Mouse (Mus musculus): ENCODE results near the gene Igsf21.

Gene Igsf21

DNA sequence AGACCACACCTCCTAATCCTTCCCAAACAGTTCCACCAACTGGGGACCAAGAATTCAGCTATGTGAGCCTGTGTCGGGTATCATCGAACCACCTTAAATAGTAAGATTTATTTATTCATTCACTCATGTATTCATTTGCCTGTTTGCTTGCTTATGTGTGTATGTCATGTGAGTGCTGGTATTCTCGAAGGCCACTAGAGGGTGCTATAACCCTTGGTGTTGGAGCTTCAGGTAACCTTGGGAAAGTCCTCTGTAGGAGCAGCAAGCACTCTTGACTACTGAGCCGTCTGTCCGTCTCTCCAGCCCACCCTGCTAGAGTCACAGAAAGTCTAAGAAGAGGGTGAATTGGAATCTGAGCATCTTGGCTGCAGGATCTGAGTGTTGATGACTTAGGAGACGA lies 103.4 kb downstream of the Igsf21 start:
- no peak for DNase-seq

DNA sequence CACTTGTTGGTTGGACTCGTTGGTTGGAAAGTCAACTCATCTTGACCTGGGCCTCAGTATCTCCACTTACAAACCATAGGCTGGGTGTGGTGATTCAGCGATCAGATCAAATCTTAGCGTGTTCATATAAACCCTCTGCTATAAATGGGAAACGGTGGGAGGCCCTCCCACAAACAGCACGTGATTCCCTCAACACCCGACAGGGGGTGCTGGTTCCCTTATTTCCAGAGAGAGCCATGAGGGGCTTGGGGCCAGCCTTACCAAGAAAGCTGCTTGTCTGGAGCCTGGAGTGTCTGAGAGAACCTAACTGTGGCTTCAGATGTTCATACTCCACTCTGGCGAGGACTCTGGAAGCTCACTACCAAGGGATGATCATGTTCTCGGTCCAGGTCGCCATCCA lies 106.1 kb downstream of the Igsf21 start:
- peak; percentile 51 for DNase-seq

DNA sequence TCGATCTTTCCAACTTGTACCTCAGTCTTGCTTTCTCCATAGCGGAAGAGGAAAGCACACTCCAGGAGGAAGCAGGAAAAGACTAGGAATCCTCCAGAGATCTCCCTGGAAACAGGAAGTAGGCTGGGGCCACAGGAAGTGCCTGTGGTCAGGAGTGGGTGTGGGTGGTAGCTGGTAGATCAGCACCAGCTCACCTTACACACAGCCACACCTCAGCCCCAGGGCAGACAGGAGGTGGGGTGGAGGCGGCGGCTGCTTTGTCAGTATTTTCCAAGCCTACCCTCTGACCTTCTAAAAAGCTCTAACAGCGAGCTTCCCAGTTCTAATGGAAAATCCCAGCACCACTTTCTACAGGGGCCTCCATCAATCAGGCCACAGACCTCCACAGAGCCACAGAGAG lies 107.7 kb downstream of the Igsf21 start:
- no peak for DNase-seq

DNA sequence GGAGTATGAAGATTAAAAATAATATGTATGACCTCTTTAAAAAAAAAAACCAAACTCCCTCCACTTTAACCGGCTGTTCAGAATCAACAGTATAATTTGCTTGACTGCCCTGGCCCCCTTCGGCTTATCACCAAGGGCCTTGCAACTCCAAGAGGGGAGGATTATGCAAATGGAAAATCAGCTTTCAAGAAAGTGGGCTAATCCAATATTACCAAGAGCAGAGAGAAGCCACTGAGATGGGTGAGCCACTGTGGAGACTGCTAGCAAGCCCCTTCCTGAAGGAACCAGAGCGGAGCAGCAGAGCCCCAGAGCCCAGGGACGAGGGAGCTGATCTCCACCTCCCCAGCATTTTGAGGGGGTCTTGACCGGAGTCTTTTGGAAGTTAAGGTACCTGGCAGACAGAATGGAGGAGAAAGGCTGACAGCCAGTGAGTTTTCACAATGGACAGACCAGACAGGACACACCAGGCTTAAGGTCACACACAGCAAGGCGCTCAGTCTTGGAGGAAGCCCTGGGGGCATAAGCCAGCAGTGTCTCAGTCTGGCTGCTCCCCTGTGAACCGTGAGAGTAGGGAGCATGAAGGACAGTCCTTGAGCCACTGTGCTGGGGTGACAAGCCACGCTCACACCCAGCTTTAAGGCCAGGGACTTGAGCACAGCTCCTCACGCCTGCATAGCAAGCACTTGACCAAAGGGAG lies 114.8 kb downstream of the Igsf21 start:
- DNase-seq, result no peak

DNA sequence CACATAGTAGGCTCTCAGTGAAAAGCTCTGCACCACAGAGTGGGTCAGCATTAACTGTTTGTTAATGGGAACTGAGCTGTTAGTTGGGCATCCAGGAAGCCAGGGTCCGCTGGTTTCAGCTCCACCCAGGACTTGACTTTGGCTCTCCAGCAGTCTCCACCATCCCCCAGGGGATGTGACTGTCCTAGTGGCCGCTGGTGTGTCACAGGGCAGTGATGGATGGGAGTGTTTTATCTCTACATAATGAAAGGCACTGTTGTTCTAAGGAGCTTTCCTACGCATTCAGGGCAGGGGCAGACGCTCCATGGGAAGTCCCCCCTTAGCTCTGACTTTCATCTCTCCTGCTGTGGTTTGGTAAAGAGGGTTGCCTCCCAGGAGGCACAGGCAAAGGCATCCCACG lies 115.4 kb downstream of the Igsf21 start:
- no peak for DNase-seq

DNA sequence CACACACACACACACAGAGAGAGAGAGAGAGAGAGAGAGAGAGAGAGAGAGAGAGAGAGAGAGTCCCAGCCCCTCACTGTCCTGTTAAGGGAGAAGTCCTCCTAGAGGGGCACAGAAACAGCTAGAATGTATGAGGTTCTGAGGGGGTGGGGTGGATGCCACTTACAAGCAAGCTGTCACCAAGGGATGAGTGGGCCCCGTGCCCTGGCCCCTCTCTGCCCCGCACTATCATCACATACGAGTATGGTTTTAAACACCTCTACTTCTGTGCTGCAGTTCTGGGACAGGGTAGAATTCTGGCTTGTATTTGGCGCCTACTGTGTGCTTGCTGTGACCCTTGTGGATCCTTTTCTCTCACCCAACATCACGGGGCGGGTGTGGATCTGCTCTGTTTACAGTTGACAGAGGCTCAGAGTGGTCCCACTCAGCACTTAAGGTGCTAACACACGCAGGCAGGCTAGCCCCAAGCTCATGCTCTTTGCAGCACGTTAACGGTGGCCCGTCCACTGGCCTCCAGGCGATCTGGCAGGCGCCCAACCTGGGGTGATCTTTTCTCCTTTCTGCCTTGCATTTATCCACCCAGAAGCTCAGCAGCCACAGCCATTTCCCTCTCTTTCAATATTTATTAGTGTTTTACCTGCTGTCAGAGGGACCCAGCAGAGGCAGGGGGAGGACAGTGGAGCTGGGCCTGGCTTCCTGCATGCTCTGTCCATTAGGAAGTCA lies 116.9 kb downstream of the Igsf21 start:
- no peak for DNase-seq

DNA sequence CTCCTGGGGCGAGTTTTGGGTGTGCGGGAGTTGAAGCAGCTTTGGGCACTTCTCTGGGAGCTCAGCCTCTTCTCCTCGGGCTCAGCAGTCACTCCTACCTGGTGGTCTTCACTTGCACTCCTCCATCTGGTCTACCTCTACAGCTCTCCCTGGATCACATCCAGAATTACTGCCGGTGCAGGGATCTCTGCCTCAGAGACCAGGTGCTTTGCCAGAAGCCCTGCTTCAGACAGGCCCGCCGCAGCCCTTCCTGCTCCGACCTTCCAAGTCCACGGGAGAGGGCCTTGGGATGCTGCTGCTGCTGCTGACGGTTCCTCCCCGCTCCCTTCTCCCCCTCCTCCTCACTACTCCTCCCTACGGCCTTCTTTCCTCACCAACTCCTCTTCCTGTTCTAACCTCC lies 118.5 kb downstream of the Igsf21 start:
- DNase-seq, result no peak

DNA sequence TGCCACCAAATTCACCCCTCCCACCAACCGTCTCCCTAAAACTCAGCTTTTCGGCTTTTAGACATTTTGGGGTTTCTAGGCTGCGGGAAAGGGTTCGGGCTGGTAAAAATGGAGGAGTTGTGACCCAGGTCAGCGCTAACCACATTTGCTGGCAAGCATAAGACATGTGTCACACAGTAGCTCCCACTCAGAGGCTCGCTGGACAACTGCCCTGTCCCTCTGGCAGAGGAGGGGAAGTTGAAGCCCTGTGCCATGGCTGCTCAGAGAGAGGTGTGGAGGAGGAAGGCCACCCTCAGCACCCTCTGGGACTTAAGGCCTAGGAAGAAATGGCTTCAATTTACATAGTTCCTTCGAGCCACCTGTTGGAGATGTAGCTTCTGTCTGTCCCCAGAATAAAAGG lies 120.8 kb downstream of the Igsf21 start:
- no peak for DNase-seq

DNA sequence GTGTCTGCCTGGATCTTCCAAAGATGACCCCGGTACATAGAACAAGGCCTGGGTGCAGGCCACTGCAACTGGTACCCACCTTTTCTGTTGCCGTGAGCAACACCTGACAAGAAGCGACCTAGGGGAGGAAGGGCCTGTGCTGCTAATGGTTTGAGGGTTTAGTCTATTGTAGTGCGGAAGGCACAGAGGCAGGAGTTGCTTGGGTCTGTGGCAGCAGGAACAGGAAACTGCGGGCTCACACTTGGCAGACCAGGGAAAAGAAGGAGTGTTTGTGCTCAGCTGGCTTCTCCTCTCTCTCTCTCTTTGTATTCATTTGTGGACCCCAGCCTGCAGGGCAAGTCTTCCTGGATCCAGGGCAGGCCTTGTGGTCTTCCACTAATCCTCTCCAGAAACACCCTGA lies 124.0 kb downstream of the Igsf21 start:
- no peak for DNase-seq

DNA sequence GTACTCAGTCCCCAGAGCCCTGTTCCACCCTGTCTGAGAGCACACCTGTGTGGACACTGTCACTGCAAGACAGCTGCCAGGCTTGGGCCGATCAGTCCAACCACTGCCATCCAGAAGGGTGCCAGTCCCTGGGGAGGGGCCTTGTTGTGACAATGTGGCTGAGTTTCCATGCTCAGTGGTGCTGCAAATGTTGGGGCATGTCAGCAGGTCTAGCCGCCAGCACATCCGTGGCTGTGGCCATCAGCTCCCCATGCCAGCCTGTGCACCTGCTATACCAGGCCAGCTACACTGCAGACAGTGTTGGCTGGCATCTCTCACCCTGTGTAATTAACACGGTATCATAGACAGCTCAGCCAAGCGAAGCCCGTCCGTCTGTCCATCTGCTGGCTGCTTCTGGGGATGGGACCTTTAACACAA lies 129.3 kb downstream of the Igsf21 start:
- no peak for DNase-seq

DNA sequence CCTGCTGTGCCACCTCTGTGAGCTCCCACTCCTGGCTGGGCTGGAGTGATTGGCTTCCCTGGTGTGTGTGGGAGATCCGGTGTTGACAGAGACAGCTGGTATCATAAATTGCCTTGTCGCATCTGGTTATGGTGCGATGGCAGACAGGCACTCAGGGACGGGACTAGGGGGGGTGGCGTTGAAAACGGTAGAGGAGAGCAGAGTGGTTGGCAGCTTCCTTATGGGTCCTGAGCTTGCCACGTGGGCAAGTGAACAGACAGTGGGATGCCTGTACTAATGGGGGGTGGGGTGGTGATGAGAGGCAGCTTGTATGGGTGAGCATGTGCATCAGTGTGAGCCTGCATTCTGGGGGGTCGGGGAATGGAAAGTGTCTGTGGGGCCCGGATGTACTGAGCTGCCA lies 130.8 kb downstream of the Igsf21 start:
- no peak for DNase-seq

DNA sequence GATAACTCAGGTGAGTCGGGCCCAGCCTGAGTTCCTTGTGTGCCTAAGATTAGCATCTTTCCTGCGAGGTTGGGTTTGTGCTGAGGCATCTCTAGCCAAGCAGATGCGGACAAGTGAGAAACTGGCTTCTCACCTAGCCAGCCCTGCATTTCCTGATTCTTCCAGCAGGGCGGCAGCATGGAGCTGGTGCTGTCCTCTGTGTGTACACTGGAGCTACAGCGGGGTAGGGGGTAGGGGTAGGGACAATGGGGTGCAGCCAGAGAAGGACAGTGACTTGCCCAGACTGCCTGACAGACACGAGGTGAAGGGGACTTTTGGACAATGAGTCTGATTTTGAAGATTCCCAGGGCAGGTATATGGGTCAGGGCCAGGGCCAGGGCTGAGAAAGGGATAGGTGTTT lies 131.5 kb downstream of the Igsf21 start:
- DNase-seq, result no peak

DNA sequence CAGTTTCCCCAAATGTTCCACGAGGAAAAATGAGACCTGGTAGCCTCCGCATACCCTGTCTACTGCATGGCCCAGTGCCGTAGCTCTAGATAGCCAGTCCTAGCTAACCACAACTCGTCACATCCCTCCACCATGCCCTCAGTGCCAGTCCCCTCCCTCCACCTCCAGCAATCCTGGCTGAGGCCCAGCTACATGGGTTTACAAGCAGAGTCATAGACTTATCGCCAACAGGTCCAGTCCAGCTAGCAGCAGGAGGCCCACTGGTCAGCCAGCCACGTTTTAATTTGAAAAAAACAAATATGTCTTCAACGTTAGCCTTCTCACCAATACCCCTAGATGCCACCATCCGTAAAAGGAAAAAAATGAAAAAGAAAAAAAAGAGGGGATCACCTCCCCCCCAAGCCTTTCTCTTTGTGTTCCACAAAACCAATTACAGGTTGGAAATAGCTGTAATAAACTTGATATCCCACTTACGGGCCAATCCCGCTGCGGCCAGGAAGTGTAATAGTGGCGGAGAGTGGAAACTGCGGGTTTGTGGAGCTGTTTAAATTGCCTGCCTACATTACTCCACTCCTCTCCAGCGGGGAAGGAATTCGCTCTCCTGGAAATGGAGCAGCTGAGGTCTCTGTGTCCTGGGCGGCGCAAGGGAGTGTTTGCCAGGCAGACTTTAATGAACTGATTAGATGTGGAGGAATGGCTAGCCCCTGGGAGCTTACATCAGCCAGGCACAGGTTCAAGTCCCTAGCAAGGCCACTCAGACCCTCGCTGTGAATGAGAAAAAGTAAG lies 132.7 kb downstream of the Igsf21 start:
- DNase-seq, result no peak

DNA sequence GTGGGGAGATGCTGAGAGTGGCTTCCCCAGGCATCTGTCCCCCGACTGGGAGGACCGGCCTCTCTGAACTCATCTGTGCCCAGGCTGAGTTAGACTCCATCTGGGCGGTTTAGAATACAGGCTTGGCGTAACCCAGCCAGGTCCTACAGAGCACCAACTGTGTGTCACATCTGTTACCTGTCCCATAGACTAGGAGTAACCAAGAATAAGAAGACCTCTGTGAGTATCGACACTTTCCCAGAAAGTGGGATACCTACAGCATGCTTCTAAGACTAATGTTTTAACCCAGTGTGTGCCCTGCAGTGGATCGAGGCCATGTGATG lies 137.0 kb downstream of the Igsf21 start:
- DNase-seq, result no peak

DNA sequence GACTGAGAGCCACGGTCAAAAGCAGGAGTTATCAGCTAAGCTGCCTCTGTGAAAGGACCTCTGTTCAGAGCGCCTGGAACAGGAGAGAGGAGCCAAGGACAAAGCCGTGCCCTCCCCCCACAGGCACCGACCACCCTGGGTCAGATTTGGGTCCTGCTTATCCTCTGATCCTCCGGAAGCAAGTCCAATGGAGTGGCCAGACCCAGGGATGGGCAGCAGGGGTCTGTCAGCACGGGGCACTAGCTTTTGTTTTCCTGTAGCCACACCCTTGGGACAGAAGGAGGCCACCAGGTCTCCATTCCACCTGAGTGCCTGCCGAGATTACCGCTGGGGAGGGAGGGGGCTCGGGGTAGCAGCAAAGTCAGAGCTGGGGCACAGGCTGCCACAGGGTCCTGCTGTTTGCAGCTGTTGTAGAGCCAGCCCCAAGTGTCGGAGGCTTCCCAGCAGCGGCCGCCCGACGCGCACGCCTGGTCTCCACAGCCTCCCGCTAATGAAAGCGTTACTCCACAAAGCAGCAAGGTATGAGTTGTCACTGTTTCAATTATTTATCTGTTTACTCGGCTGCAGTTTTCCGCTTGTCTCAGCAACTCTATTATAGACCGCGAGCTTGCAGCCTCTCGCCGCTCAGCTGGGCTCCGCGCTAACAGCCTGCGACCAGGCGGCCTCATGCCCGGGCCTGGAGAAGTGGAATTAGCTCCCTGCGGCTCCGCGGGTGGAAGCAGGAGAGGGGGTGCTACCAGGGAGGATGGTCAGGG lies 137.5 kb downstream of the Igsf21 start:
- DNase-seq, result no peak

DNA sequence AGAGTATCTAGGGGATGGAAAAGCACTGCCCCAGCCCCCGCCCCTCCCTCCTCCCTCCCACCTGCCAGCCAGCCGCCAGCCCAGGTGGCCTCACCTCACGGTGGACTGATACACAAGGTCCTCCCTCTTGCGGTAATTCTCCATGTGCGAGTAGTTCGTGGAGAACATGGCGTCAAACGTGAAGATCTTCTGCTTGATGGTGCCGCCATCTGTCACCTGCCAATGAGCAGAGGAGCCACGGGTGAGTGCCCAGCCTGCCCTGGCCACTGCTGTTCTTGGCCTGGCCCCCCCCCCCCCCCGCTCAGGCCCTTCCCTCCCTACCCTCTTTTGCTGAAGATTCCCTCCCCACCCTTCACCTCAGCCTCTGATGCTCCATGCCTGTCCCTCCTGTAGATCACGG lies 139.4 kb downstream of the Igsf21 start:
- DNase-seq, result no peak

DNA sequence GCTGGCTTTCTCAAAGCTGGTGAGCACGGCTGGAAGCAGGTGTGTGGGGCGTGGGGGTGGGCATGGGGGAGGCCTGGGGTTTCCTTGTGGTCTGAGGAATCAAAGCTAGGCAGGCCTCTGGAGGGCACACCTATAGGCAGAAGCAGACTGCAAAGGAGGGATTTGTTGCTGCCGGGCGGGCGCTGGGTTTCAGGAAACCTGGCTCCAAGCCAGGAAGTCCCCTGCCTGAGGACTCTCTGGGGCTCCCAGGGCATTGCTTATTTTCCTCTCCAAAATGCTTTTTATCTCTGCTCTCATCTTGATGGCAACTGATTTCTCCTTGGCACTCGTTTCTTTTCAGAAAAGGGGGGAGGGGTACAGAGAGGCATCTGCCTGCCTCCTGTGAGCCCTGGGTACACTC lies 141.8 kb downstream of the Igsf21 start:
- DNase-seq, result no peak

DNA sequence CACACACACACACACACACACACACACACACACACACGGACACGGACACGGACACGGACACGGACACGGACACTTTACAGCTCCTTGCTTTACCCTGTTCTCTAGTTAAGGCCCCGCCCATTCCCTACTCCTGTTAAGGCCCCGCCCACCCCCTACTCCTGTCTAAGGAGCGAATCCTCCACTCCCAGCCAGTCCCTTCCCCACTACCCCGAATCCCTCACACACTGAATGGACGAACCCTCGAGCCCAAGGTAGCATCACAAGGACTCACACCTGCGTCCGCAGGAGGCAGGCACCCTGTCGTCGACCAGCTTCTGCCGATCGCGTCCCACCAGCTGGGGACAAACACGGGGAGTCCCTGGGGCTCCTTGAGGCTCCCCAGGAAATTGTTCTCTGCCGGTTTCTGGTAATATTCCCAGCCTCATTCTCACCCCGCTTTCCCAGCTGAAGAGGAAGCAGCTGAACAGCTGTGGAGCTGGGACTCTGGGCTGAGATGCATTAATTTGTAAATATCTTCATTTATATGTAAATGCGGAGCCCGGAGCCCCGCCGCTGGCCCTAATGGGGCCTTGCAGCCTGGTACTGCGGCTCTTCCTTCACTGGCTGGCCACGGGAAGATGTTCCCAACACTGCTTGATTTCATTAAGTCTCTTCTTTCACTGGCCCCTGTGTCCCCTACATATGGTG lies 143.1 kb downstream of the Igsf21 start:
- no peak for DNase-seq

DNA sequence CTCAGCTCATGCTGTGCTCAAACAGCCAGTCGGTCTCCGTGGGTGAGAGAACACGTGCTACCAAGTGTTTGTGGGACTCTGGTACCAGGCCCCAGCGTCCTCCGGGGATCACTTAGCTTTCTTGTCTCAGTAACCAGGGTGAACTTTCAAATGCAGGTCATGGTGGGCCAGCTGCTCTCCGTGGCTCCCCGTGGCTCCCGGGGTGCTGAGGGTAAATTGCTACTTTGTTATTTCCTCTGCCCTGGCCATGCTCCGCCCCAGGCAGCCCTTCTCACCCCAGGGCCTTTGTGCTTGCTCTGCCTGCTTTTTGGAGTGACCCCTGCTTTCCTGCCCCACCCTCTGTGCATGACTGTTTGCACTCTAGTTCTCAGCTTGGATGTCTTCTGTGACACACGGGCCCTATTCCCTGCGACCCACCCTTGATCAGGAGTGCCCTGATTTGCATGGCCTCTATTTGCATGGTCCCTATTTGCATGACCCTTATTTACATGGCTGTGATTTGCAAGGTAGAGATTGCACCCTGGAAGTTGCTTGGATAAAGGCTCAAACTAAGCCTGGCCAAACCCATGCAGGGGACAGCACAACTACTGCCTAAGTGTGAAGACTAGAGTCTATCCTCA lies 143.9 kb downstream of the Igsf21 start:
- DNase-seq, result no peak

DNA sequence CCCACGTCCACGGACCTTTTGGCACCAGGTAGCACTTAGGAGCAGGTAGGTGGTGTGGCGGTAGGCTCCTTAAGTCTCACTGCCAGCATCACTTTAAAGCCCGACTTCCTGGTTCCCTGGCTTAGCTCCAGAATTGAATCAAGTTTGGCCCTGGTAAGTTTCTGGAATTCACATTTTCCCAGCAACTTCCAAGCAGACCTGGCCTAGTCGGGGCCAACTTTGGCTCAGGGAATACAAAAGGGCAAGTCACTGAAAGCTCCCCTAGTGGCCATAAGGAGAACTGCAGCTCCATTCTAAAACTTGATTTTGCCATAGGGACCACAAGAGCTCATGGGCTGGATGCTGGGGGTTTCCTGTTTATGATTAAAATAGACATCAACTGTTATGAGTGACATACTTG lies 145.5 kb downstream of the Igsf21 start:
- DNase-seq, result no peak

DNA sequence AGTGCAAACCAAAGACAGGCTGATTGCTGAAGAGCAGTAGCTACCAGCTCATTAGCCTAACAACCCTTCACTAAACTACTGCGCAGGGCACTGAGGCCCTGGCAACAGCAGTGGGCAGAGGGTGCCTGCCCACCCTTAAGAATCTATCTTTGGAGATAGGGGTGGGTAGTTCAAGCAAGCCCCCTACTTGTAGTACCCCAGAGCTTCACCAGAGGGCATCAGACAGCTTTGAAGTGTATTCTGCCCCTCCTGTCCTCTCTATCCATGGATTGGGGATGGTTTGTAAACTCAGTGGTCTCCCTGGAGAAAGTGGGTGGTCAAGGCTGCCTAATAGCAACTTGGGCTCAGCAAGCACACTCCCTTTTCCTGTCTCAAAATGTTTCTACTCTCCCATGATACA lies 146.4 kb downstream of the Igsf21 start:
- DNase-seq, result peak; percentile 52

DNA sequence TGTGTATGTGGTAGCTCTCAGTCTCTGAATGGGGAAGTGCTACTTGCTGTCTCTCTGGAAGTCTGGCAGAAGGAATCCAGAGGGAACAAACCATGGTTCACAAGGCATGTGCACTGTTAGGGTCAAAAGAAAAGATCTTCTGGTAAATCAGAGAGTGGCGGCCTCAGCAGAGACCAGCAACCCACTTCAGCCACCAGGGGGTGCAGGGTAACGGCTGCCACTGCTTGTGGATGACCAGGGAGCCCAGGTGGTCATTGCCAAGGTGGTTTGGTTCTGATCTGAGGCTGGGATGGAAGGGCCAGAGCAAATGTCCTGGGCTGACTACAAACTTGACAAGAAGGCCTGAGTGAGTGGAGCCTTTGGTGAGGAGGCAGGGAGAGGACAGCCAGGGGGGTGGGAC lies 150.3 kb downstream of the Igsf21 start:
- DNase-seq, result no peak

All from right cerebral cortex, postnatal 14 days (tissue).